Mouse (Mus musculus) cerebellum, adult 2 months (tissue): ENCODE measurements around the gene Srgap2. TPM values are rescaled to one million over a fixed set of nuclear protein-coding genes. Genes with fewer than 3 reads are reported as not detected.
A peak's percentile ranks its signal among the peaks of the same experiment; 100 is the strongest.

Experiments used
- DNase-seq, 2 experiments: peaks; one replicate each; pipeline ENCODE4 v3.0.0; 2021
- H3K27ac ChIP-seq: fragments of 200-500 bp; 2 replicates; pipeline ENCODE4 v1.5.1; 2012; ENCODE audit warnings: low read length, control low read depth, inconsistent platforms; ENCODE audit not compliant: insufficient read depth
- H3K27me3 ChIP-seq: fragments of 200-500 bp; 2 replicates; pipeline ENCODE4 v1.6.1; 2012; ENCODE audit warnings: inconsistent platforms, mild to moderate bottlenecking, low read length, moderate library complexity; ENCODE audit not compliant: control insufficient read depth, insufficient read depth
- H3K4me1 ChIP-seq: fragments of 200-500 bp; 2 replicates; pipeline ENCODE4 v1.6.1; 2011; ENCODE audit warnings: low read length; ENCODE audit not compliant: control insufficient read depth, insufficient read depth
- H3K4me3 ChIP-seq: fragments of 200-500 bp; replicated peaks from 2 replicates; pipeline ENCODE3; 2011; ENCODE audit warnings: mild to moderate bottlenecking, low read depth, low read length, control low read depth; ENCODE audit not compliant: insufficient read depth
- CTCF ChIP-seq: fragments of 200-500 bp; IDR thresholded peaks from 2 replicates; pipeline ENCODE4 v1.5.1; 2011; ENCODE audit warnings: low read depth, mild to moderate bottlenecking, control low read depth, low read length, moderate library complexity, borderline replicate concordance; ENCODE audit not compliant: insufficient read depth
- POLR2A ChIP-seq: fragments of 200-500 bp; IDR thresholded peaks from 2 replicates; pipeline ENCODE4 v1.6.1; 2011; ENCODE audit warnings: low read length, control low read depth, borderline replicate concordance; ENCODE audit not compliant: insufficient read depth
- WGBS: fragments of 180-500 bp; shearing (Covaris S2); methylation state at CpG from one replicate; pipeline ENCODE4 v1.1.7; 2018; 5-methylcytosine and 5-hydroxymethylcytosine counted together
- polyA plus RNA-seq: library from polyadenylated mRNA; depleted of rRNA; stranded (reverse); fragments of >200 nt; gene quantifications from 2 replicates; pipeline ENCODE4 v1.2.3, GENCODE M21; 2012

Srgap2 gene
- polyA plus RNA-seq, 1 experiment: 83.1 TPM

DNA sequence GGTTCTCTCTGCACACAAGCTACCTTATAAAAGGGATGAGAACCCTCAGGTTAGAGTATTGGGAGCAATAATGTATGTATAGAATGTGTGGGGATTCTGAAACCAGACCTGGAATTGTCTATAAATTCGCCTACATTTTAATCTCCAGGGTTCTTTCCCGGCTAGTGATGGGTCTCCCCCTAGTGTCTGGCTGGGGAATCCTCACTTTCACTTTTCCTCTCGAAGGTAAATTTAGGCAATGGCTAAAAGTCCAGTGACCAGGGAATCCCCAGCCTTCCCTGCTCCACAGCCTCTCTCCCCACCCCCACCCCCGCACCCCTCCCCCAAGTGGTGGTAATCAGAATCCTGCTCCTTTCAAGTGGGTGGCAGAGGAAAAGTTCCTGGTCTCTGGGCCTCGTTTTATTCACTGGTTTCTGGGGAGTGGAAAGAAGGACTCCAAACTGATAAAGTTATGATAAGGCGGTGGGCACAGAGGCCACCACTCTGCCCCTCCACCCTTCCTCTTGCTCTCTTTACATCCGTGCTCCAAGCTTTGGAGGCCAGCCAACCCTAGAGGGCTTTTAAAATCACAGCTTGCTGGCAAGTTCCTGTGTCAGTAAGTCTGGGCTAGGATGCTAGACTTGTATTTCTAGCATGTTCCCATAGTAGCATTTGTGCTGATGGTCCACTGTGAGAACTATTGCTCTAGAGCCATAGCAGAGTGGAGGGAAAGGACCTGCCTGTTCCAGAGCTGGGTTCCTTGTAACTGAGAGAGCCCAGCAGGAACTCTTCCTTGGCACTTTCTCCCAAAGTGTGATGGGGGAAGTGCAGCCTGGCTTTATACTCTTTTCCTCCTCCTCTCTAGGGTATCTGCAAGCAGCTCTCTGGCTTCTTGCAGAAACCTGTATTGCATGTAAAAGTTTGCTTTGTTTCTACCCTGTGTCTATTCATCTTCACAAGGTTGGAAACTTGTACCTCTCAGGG lies 280.4 kb downstream of the Srgap2 start:
- DNase-seq: peak; percentile 63 to 68
- Histone ChIP-seq H3K27me3 (no peaks in the 10 kb centered on the region), H3K4me1 (peaks cover 3% of the 10 kb centered on the region; the same call in 1 of the 2 replicates), H3K27ac (no peak overlapping the region), H3K4me3 (no peak overlapping the region)
- no peak for TF ChIP-seq POLR2A
- peak; percentile 70; the same call in 1 of the 2 replicates for TF ChIP-seq CTCF
- WGBS: 11% methylated on average over 7 of the region's 7 CpGs

DNA sequence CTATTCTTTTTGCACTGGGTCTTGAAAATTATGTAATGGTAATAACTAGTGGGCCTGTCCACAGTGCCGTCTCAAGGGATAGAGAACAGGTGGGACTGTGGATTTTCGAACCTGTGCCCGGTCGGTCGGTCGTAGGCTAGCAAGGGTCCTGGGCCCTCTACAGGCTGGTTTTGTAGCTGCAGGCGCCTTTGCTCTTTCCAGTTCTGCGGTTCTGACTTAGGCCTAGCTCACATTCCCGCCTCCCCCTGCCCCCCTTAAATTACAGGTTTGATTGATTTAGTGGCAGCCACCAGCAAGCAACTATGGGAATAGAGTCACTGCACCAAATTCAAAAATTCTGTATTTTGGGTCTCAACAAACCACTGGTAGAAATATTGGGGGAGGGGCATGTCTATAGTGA lies 281.2 kb downstream of the Srgap2 start:
- peak overlapping the region; percentile 60 for H3K4me3 ChIP-seq
- H3K27me3 ChIP-seq: no peaks in the 10 kb centered on the region
- DNase-seq: peak; percentile 56 to 58
- H3K4me1 ChIP-seq: peaks cover 3% of the 10 kb centered on the region; the same call in 1 of the 2 replicates
- 9% methylated on average over 9 of the region's 9 CpGs for WGBS
- peak overlapping the region; percentile 27; the same call in 1 of the 2 replicates for H3K27ac ChIP-seq
- TF ChIP-seq CTCF (peak; percentile 47), POLR2A (no peak)

DNA sequence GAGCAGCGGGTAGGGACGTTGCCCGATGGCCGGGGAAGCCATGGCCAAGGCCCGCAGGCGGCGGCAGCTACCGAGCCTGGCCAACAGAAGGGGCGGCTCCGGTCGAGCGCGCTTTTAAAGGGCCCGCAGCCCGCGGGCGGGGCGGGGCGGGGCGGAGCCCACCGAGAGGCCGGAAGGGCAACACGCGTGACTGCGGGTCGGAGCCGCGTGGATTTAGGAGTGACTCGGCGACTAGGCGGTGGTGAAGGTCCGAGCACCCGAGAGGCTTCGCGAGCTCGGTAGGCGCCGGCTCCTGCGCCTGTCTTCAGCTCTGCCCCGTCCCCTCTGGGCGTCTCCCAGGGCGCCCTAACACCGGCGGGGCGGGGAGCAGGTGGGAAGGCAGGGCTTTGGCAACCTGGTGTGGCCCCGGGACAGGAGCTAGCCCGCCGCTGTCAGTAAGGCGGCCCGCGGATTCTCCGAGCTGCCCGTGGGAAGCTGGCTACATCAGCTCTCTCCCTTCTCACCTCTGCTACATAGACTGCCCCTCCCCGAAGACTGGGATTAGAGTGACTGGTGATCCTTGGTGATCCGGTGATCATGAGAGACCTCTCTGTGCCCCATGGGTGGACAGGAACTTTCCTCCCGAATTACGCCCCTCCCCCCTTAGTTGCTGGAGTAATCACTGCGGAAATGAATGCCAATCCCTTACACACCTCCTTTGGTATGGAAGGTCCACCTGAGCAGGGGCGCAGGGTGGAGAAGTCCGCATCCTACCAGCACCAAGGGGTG lies 281.9 kb downstream of the Srgap2 start, which contains the start of gene Rassf5:
Gene Rassf5 (minus strand): TSS at position 170 of the 768 bp plus-strand sequence.
- peak; percentile 84 to 89 for DNase-seq
- peak; percentile 68 for TF ChIP-seq POLR2A
- TF ChIP-seq CTCF: no peak
- no peaks in the 10 kb centered on the region for H3K27me3 ChIP-seq
- peaks cover 3% of the 10 kb centered on the region; the same call in 1 of the 2 replicates for H3K4me1 ChIP-seq
- peak within 1 kb of the TSS; percentile 60 for H3K4me3 ChIP-seq
- peak within 1 kb of the TSS; percentile 27 for H3K27ac ChIP-seq
- 1% methylated on average over 58 of the region's 60 CpGs for WGBS

DNA sequence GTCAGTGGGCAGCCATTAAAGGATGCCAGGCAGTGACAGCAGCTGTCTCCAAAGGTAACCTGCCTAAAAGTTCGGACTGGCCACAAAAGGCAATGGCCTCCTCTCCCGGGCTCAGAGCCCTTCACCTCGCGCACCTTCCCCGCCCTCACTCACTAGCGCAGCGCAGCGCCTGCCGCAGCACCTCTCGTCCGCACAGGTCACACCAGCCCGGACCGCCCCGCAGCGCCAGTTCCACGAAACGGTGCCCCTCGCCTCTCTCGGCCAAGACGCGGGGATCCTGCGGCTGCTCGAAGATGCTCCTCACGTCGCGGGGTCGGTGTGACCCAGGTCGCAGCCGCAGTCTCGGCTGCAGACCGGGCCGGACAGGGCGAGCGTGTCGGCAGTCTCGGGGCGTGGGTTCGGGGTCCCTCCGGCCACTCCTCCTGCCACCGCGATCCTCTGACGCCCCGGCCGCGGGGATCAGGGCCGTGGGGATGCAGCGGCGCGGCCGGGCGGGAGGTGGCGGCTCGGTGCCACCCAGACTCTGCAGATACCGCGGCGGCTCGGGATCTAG lies 282.5 kb downstream of the Srgap2 start:
- H3K27me3 ChIP-seq: no peaks in the 10 kb centered on the region
- H3K27ac ChIP-seq: no peak overlapping the region
- no peak for TF ChIP-seq CTCF
- TF ChIP-seq POLR2A: no peak
- peak in 1 of 2 experiments; percentile 59 for DNase-seq
- WGBS: 1% methylated on average over 57 of the region's 57 CpGs
- H3K4me3 ChIP-seq: peak overlapping the region; percentile 60
- H3K4me1 ChIP-seq: peaks cover 8% of the 10 kb centered on the region

DNA sequence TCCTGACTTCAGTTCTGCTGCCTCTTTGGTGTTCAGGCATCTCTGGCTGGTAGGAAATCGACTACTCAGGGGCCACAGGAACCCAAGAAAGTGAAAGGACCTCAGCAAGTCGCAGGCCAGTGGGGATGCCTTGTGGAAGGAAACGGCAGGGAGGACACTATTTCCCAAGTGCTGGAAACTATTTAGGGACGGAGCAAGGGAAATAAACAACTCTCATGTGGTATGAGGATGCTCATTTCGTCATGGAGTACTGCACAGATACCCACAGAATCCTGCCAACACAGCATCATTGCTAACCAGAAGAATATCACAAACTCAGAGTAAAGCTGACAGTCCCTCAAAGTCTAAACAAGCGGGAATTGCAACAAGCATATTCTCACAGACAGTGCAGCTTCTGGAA lies 284.2 kb downstream of the Srgap2 start:
- 87% methylated on average over 6 of the region's 6 CpGs for WGBS
- DNase-seq: no peak
- Histone ChIP-seq H3K27me3 (no peaks in the 10 kb centered on the region), H3K27ac (no peak overlapping the region), H3K4me1 (peaks cover 23% of the 10 kb centered on the region), H3K4me3 (no peak overlapping the region)
- no peak for TF ChIP-seq POLR2A
- TF ChIP-seq CTCF: no peak

DNA sequence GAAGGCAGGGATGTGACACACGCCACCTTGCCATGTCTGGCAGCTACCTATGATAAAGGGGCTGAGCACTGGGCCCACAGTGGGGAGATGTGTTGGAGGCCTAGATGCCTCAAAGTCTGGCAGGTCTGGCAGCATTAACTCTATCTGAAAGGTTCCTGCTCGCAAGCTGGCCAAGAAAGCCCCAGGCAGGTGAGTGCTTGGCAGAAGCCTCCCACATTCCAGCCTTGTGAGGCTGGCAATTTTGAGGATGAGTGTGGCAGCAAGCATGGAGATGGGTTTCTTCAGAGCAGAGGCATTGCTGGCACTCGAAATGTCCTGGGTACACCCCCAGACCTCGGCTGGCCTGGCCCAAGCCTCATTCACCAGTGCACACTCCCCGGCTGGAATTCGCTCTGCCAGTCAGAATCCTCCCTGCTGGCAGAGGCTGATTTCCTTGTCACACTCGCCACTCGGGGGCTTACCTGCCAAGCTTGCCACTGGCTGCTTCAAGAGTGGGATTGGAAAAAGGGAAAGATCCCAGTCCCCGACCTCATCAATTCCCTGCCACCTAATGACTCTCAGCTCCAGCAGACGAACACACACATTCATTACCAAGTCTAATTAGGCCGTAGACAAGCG lies 287.5 kb downstream of the Srgap2 start:
- Histone ChIP-seq H3K27me3 (no peaks in the 10 kb centered on the region), H3K4me1 (peaks cover 28% of the 10 kb centered on the region), H3K27ac (no peak overlapping the region), H3K4me3 (no peak overlapping the region)
- DNase-seq: peak; percentile 56 to 61
- 40% methylated on average over 12 of the region's 12 CpGs for WGBS
- TF ChIP-seq CTCF (no peak), POLR2A (no peak)

DNA sequence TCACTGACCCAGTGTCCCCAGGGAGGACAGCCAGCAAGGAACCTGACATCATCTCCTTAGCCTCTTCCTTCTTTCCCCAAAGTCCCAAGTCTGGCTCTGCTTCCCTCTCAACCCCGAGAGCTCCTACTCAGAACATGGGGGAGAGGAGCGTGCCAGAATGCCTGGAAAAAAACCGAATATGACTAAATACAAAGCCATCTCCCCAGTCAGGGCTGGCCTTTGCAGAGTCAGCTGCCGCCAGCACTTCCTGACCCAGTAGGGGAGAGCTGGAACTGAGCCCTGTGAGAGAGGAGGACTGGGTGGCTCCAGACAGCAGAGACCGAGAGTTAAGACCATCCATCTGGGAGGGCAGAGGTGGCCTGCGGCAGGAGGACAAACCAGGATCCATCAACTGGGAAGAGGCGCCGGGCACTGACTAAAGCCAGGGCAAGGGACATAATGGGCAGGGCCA lies 288.2 kb downstream of the Srgap2 start:
- H3K4me1 ChIP-seq: peaks cover 26% of the 10 kb centered on the region
- 13% methylated on average over 8 of the region's 8 CpGs for WGBS
- H3K4me3 ChIP-seq: no peak overlapping the region
- H3K27me3 ChIP-seq: no peaks in the 10 kb centered on the region
- no peak overlapping the region for H3K27ac ChIP-seq
- TF ChIP-seq CTCF (no peak), POLR2A (no peak)
- peak; percentile 68 to 79 for DNase-seq
